Mouse (Mus musculus): ENCODE measurements around the gene Zfp566.

GRCm38 (mm10) chr7:30129900-30130299 is 39.6 kb upstream of the Zfp566 start:
- TF ChIP-seq POLR2A (IDR thresholded peaks at IDR 0.05; ENCODE audit: borderline replicate concordance, insufficient read depth, low read length), result no peak
- TF ChIP-seq CTCF (IDR thresholded peaks at IDR 0.05; ENCODE audit: borderline replicate concordance, insufficient read depth, low read depth, low read length), result no peak

Data from cerebellum, adult 2 months (tissue).